Mouse (Mus musculus): ENCODE measurements around the gene Cdh3.
"Not testable (repeated sequence)": the region's sequence is repeated elsewhere in the genome, so short reads cannot be mapped to it uniquely, and the experiment has no call there.

Gene Cdh3

GRCm38 (mm10) chr8:106572175-106572574 lies 61.5 kb downstream of the Cdh3 start:
- DNase-seq: not testable (repeated sequence)

GRCm38 (mm10) chr8:106573168-106573567 lies 62.5 kb downstream of the Cdh3 start, which contains the start of gene Gm10073:
TSS of gene Gm10073 (minus strand) at chr8:106573461.
- DNase-seq: not testable (repeated sequence)

GRCm38 (mm10) chr8:106574283-106574682 lies 63.6 kb downstream of the Cdh3 start:
- DNase-seq: no peak

- DNase-seq: no peak
Measured at GRCm38 (mm10) chr8:106576849-106577555, 66.3 kb downstream of the Cdh3 start.

- DNase-seq: no peak
Measured at GRCm38 (mm10) chr8:106579510-106579909, 68.8 kb downstream of the Cdh3 start.

- no peak for DNase-seq
Measured at GRCm38 (mm10) chr8:106581344-106582088, 70.8 kb downstream of the Cdh3 start.

GRCm38 (mm10) chr8:106584942-106585670 lies 74.4 kb downstream of the Cdh3 start:
- no peak for DNase-seq

GRCm38 (mm10) chr8:106585671-106586037 lies 75.0 kb downstream of the Cdh3 start:
- no peak for DNase-seq

- DNase-seq: no peak
Measured at GRCm38 (mm10) chr8:106586896-106587295, 76.2 kb downstream of the Cdh3 start.

- no peak for DNase-seq
Measured at GRCm38 (mm10) chr8:106588443-106589431, 78.0 kb downstream of the Cdh3 start.

- DNase-seq: no peak
Measured at GRCm38 (mm10) chr8:106592458-106592857, 81.8 kb downstream of the Cdh3 start.

GRCm38 (mm10) chr8:106595623-106596022 lies 84.9 kb downstream of the Cdh3 start:
- not testable (repeated sequence) for DNase-seq

GRCm38 (mm10) chr8:106597067-106597466 lies 86.4 kb downstream of the Cdh3 start:
- no peak for DNase-seq

GRCm38 (mm10) chr8:106599265-106599979 lies 88.7 kb downstream of the Cdh3 start:
- DNase-seq: no peak

- no peak for DNase-seq
Measured at GRCm38 (mm10) chr8:106603131-106603819, 92.6 kb downstream of the Cdh3 start, which contains the start of gene Cdh1. TSS of gene Cdh1 (plus strand) at chr8:106603351.

GRCm38 (mm10) chr8:106603933-106604332 lies 93.2 kb downstream of the Cdh3 start:
- no peak for DNase-seq

GRCm38 (mm10) chr8:106605657-106606056 lies 95.0 kb downstream of the Cdh3 start:
- DNase-seq: no peak

- DNase-seq: no peak
Measured at GRCm38 (mm10) chr8:106606121-106606520, 95.4 kb downstream of the Cdh3 start.

GRCm38 (mm10) chr8:106606601-106607145 lies 96.0 kb downstream of the Cdh3 start:
- DNase-seq: no peak
